Mouse (Mus musculus) 3T3-L1 (cell line): ENCODE data around the gene Zfp296.
"Not testable (repeated sequence)": the region's sequence is repeated elsewhere in the genome, so short reads cannot be mapped to it uniquely, and the experiment has no call there.

ENCODE experiments used
- DNase-seq: peaks from one replicate; pipeline ENCODE4 v3.0.0-alpha.2; 2015; ENCODE audit warnings: low read depth, low spot score

Gene Zfp296

GRCm38 (mm10) chr7:19603849-19604605, 26.9 kb downstream of the Zfp296 start, which contains the start of gene Clasrp:
TSS of gene Clasrp (minus strand) at chr7:19604486.
- peak; percentile 95 for DNase-seq

GRCm38 (mm10) chr7:19604606-19605214, 27.6 kb downstream of the Zfp296 start:
- DNase-seq, result not testable (repeated sequence)

- no peak for DNase-seq
These were observed 30.2 kb downstream of the Zfp296 start for GRCm38 (mm10) chr7:19607291-19607690.

DNA sequence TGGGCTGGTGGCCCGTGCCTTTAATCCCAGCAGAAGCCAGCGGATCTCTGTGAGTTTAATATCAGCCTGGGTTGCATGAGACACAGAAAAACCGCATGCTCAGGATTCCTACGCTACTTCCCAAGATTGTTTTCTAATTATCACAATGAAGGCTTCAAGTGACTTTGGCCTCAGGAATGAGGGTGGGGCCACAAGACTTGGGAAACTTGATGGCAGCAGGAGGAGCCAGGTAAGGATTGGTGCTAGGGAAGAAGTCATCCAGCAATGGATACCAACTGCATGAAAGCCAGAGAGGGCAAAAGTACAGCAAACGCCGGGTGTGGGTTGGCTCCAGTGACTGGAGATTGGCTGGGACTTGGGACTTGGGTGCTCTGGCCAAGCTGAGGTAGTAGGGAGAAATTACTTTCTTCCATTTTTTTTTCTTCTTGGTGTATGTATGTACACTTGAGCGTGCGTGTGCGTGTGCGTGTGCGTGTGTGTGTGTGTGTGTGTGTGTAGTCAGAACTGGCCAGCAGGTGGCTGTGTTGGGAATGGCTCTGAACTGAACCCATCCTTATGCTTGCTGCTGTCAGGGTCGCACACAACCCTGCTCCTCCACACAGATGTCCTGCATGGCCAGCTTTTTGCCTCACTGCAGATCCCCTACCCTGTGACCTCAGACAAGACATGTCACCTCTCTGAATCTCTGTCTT, 32.7 kb downstream of the Zfp296 start:
- peak; percentile 17 for DNase-seq

DNA sequence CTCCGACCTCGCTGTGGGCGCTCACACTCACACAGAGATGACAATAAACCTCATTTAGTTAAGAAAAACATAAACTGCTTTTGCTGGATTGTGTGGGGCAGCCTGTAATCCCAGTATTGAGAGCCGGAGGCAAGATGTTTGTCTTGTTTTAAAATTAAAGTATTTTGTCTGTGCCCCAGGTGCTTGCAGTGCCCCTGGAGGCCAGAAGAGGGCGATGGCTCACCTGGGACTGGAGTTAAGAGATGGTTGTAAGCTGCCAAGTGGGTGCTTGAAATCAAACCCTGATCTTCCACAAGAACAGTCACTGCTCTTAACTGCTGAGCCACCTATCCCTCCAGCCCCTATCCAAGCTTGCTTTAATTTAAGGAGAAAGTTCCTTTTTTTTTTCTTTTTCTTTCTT, 33.9 kb downstream of the Zfp296 start:
- DNase-seq, result no peak

DNA sequence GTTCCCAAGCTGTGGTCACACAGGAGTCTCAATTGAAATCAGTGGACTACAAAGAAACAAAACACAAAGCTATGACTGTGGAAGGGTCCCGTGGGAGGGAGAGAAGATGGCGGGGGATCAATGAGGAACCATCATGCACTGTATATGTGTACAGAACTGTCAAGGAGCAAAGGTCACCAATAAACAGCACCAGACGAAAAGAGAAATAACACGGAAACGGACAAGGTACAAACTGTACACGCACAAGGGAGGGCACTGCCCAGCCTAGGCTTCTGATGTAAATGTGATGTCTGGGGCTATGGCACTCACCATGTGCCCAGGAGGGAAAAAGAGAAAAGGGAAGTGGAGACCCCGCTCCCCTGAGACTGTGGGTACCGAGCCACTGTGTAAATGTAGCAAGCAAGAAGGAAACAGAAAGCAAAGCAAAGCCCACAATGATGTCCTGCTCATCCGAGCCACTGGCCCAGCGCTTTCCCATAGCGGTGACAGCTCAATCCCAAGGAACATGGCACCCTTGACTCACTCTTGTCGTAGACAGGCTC, 38.0 kb downstream of the Zfp296 start:
- DNase-seq, result no peak

- peak; percentile 86 for DNase-seq
These were observed 42.1 kb downstream of the Zfp296 start for GRCm38 (mm10) chr7:19619004-19619801.

DNA sequence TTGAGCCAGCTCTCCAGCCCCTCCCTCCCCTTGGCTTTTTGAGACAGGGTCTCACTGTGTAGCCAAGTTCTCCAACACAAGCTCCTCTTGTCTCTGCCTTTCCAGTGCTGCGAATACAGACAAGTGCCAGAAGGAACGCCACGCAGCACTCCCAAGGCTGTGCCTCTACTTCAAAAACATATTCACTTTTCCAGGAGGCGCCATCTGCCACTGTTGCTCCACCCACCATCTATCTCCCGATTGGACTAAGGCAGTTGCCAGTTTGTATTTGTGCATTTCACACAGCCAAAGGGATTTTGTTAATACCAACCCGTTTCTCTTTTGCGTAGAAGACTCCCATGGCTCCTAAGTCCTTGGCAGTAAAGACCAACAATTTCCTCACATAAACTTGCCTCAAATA, 43.7 kb downstream of the Zfp296 start:
- DNase-seq, result no peak

DNA sequence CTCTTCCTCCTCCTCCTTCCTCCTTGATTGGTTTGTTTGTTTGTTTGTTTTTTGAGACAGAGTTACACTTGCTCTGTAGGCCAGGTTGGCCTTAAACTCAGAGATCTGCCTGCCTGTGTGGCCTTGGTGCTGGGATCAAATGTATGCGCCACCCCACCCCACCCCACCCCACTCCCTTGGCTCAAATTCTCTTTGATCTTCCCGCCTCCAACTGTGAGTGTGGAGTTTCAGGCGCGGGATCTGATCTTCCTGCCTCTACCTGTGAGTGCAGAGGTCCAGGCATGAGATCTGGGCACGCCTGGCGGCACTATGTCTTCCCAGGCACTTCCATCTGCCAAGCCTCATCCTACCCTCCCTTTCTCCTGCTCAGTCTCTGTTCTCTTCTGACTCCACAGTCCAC, 45.2 kb downstream of the Zfp296 start:
- DNase-seq, result no peak

DNA sequence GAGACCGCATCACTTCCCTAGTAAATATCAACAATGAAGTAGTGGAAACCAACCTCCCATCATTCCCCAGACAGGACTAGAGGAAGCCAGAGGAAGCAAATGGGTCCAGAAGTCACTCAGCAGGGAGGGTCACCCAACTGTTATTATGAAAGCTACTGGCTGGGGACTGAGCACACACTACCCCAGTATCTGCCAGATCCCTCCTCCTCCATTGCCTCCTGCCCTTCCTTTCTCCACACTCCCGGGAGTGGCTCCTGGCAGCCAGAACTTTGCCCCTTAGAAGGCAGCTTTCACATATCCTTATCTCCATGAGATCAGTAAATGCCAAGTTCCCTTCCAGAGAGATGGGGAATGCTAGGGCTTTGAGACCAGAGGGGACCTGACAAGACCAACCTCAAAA, 46.3 kb downstream of the Zfp296 start:
- no peak for DNase-seq

DNA sequence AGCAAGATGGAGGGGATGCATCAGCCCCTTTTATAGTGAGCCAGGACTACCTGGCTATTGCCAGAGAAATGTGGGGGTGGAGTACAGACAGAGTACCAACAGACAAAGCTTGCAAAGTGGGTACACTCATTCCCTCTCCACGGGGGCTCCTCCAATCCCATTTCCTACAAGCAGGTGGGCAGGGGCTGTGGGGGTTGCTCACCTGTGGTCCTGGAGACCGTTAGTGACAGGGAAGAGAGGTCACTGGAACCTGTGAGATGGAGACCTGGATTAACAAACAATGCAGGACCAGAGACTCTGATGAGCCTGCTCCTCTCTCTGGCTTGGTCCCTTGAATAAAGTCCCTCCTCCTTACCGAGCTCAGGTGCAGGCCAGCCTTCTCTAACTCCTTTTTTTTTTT, 50.6 kb downstream of the Zfp296 start:
- no peak for DNase-seq

DNA sequence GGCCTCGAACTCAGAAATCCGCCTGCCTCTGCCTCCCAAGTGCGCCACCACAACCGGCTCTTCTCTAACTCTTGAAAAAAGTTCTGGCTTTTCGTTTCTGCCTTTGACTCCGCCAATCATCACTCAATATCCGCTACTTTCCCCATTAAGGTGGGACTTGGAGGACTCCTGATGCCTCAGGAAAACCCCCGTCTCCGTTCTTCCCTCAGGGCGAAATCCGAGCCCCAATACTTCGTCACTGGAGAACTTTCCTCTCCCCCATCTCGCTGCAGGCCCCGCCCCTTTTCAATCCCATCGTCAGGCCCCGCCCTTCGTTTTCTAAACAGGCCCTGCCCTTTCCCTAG, 51.1 kb downstream of the Zfp296 start:
- no peak for DNase-seq

- peak; percentile 99 for DNase-seq
These were observed 51.7 kb downstream of the Zfp296 start for GRCm38 (mm10) chr7:19628536-19629360.

DNA sequence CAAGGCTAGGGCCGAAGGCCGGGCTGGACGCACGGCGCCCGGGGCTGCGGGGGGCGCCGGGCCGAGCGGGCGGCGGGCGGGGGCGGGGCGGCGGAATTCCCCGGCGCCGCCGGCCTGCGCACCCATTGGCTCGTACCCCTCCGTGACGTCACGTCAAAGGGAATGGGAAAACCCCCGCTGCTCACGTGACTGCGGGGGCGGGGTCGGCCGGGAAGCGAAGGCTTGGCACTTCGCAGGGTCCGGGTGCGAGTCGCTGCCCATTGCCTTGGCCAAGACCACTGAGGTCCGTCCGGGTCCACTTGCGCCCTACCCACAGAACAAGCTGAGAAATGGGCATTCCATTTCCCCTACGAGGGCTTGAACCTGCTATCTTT, 52.3 kb downstream of the Zfp296 start, which contains the start of gene Relb:
Gene Relb, minus strand, starts transcription at position 78 of the 374 bp plus-strand sequence.
- peak; percentile 72 for DNase-seq
